Mouse (Mus musculus): ENCODE data around the gene Ppp2r5c. TPM values are rescaled to one million over a fixed set of nuclear protein-coding genes. Genes with fewer than 3 reads are reported as not detected.

Gene Ppp2r5c
- total and polyA plus RNA-seq, 2 experiments = 12.5 to 29.4 TPM

DNA sequence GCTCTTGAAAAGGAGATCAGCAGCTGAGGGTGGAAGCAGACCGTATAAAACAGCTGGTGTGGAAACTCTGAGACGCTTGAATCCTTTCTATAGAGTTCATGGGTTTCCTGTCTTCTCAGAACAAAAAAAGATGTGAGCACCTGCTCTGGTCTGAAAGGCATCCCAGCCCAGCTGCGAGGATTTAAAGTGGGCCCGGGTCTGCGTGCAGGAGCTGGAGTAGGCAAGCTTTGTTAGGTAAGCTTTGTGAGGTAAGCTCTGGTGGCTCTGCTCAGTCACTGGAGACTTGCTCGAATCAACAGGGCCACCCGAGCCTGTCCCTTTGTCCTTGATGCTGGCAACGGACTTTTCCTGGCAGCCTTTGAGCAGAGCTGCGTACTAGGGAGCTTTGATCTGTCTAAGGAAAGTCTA, 31.7 kb downstream of the Ppp2r5c start:
- H3K27ac ChIP-seq (replicated peaks; ENCODE audit: insufficient read depth, low read depth, low read length) = no peak overlapping the region
- no peak for DNase-seq (ENCODE audit: extremely low read depth, low read depth, low spot score)
- no peak overlapping the region for H3K4me3 ChIP-seq (ENCODE audit: insufficient read depth, low read depth, low read length)
- H3K27me3 ChIP-seq (ENCODE audit: control insufficient read depth, insufficient read depth, low read length) = no peaks in the 10 kb centered on the region
- WGBS = 87% methylated on average over 9 of the region's 9 CpGs
- H3K36me3 ChIP-seq (ENCODE audit: control insufficient read depth, insufficient read depth, low read length) = no peaks in the 10 kb centered on the region
- no peak overlapping the region for H3K9ac ChIP-seq (ENCODE audit: low read depth, low read length)
- TF ChIP-seq POLR2A (IDR thresholded peaks at IDR 0.05; ENCODE audit: extremely low read depth, insufficient read depth, low read length) = no peak
- TF ChIP-seq CTCF (IDR thresholded peaks at IDR 0.05; ENCODE audit: low read depth, low read length) = no peak
- no peaks in the 10 kb centered on the region for H3K4me1 ChIP-seq (ENCODE audit: control insufficient read depth, insufficient read depth, low read length)
- H3K79me2 ChIP-seq (ENCODE audit: control insufficient read depth, insufficient read depth, low read length) = 0 out of 2 replicates have a peak, but pooled peaks cover under 1% of the 10 kb centered on the region

DNA sequence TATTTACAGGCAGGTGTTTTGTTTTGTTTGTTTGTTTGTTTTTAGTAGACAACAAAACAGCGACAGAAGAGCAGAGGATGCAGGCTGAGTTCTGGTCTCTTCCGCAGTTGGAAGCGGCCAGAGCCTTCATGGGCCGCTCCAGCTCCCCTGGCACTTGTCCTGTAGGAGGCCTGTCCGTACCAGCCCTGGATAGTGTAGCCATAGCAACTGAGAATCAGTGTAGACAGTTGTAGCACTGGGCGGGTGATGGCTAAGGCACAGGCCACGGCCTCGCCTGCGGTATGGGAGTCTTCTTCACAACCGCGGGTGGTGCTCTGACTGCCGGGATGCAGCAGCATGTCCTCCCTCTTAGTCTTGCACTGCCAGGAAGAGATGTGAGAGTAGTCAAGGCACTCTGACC, 32.3 kb downstream of the Ppp2r5c start:
- DNase-seq (ENCODE audit: extremely low read depth, low read depth, low spot score) = no peak
- H3K79me2 ChIP-seq (ENCODE audit: control insufficient read depth, insufficient read depth, low read length) = peaks cover 4% of the 10 kb centered on the region; the same call in 1 of the 2 replicates
- 96% methylated on average over 12 of the region's 12 CpGs for WGBS
- H3K27me3 ChIP-seq (ENCODE audit: control insufficient read depth, insufficient read depth, low read length) = no peaks in the 10 kb centered on the region
- no peak overlapping the region for H3K27ac ChIP-seq (replicated peaks; ENCODE audit: insufficient read depth, low read depth, low read length)
- no peak overlapping the region for H3K4me3 ChIP-seq (ENCODE audit: insufficient read depth, low read depth, low read length)
- no peaks in the 10 kb centered on the region for H3K36me3 ChIP-seq (ENCODE audit: control insufficient read depth, insufficient read depth, low read length)
- TF ChIP-seq CTCF (IDR thresholded peaks at IDR 0.05; ENCODE audit: low read depth, low read length) = no peak
- no peak overlapping the region for H3K9ac ChIP-seq (ENCODE audit: low read depth, low read length)
- no peaks in the 10 kb centered on the region for H3K4me1 ChIP-seq (ENCODE audit: control insufficient read depth, insufficient read depth, low read length)

DNA sequence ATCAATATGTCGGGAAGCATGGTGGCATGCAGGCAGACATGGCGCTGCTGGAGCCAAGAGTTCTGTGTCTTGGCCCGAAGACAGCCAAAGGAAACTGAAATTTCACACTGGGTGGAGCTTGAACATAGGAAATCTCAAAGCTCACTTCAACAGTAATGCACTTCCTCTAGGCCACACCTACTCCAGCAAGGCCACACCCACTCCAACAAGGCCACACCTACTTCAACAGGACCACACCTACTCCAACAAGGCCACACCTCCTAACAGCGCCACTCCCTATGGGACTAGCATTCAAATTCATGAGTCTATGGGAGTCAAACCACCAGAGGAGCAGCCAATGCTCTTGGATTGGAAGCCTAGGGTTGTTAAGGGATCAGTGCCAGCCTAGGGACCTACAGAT, 33.8 kb downstream of the Ppp2r5c start:
- Histone ChIP-seq H3K27ac (replicated peaks; ENCODE audit: insufficient read depth, low read depth, low read length) (no peak overlapping the region), H3K4me3 (ENCODE audit: insufficient read depth, low read depth, low read length) (no peak overlapping the region), H3K36me3 (ENCODE audit: control insufficient read depth, insufficient read depth, low read length) (no peaks in the 10 kb centered on the region), H3K27me3 (ENCODE audit: control insufficient read depth, insufficient read depth, low read length) (no peaks in the 10 kb centered on the region), H3K4me1 (ENCODE audit: control insufficient read depth, insufficient read depth, low read length) (peaks cover 2% of the 10 kb centered on the region; the same call in 1 of the 2 replicates), H3K79me2 (ENCODE audit: control insufficient read depth, insufficient read depth, low read length) (peaks cover 4% of the 10 kb centered on the region; the same call in 1 of the 2 replicates), H3K9ac (ENCODE audit: low read depth, low read length) (no peak overlapping the region)
- no peak for DNase-seq (ENCODE audit: extremely low read depth, low read depth, low spot score)
- TF ChIP-seq POLR2A (IDR thresholded peaks at IDR 0.05; ENCODE audit: extremely low read depth, insufficient read depth, low read length) = no peak
- TF ChIP-seq CTCF (IDR thresholded peaks at IDR 0.05; ENCODE audit: low read depth, low read length) = no peak
- WGBS = 81% methylated on average over 4 of the region's 4 CpGs

DNA sequence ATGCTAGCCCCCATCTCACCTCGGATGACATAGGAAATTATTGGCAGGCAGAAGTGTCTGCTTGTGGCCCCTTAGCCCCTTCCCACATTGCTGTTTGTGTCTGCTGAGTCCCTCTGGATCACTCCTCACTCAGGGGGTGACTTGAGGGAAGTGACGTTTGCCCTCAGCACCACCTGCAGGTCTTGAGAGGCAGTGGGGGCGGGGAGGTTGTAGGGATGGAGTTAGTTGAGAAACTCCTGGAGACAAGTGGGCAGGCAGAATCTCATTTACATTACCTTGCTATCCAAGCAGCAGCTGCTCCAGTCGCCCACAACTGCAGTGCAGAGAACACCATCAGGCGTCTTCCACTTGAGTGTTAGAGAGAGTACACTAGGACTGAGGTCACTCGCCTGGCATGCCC, 36.8 kb downstream of the Ppp2r5c start:
- DNase-seq (ENCODE audit: extremely low read depth, low read depth, low spot score) = no peak
- TF ChIP-seq CTCF (IDR thresholded peaks at IDR 0.05; ENCODE audit: low read depth, low read length) (no peak), POLR2A (IDR thresholded peaks at IDR 0.05; ENCODE audit: extremely low read depth, insufficient read depth, low read length) (no peak)
- no peak overlapping the region for H3K27ac ChIP-seq (replicated peaks; ENCODE audit: insufficient read depth, low read depth, low read length)
- peaks cover 18% of the 10 kb centered on the region for H3K79me2 ChIP-seq (ENCODE audit: control insufficient read depth, insufficient read depth, low read length)
- WGBS = 80% methylated on average over 6 of the region's 6 CpGs
- H3K4me3 ChIP-seq (ENCODE audit: insufficient read depth, low read depth, low read length) = no peak overlapping the region
- no peaks in the 10 kb centered on the region for H3K27me3 ChIP-seq (ENCODE audit: control insufficient read depth, insufficient read depth, low read length)
- H3K9ac ChIP-seq (ENCODE audit: low read depth, low read length) = no peak overlapping the region
- no peaks in the 10 kb centered on the region for H3K36me3 ChIP-seq (ENCODE audit: control insufficient read depth, insufficient read depth, low read length)
- H3K4me1 ChIP-seq (ENCODE audit: control insufficient read depth, insufficient read depth, low read length) = peaks cover 19% of the 10 kb centered on the region

DNA sequence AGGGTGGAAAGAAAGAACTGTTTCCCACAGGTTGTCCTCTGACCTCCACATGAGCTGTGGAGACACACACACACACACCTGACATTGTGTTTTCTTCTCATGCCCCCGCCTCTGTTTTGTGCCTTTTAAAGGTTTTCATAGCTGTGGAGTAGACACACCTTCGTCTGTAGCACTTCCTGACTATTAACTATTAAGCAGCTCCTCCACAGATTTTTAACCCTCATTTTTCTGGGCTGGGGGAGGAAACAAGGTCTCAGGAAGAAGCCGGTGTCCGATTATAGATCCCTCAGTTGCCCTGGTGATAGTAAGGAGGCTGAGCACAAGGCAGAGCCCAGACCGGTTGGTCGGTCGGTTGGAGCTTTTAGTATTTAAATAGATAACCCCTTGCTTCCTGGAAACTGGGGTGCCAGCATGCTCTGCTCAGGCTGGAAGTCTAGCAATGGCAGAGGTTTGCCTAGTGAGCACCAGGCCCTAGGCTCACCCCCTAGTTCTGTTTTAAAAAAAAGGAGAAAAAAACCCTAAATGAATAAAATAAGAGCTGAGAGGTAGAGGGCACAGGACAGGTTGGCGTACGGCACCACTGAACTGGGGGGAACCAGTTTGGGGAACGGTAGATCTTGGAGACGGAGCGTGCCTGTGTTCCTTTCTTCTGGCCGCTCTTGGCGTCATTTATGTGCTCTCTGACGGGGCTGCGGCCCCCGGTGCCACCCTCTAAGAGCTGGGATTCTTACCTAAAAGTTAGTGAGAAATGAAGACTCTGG, 38.1 kb downstream of the Ppp2r5c start:
- TF ChIP-seq POLR2A (IDR thresholded peaks at IDR 0.05; ENCODE audit: extremely low read depth, insufficient read depth, low read length) (no peak), CTCF (IDR thresholded peaks at IDR 0.05; ENCODE audit: low read depth, low read length) (no peak)
- Histone ChIP-seq H3K79me2 (ENCODE audit: control insufficient read depth, insufficient read depth, low read length) (peaks cover 30% of the 10 kb centered on the region), H3K4me1 (ENCODE audit: control insufficient read depth, insufficient read depth, low read length) (peaks cover 24% of the 10 kb centered on the region), H3K27me3 (ENCODE audit: control insufficient read depth, insufficient read depth, low read length) (no peaks in the 10 kb centered on the region), H3K4me3 (ENCODE audit: insufficient read depth, low read depth, low read length) (peak overlapping the region; percentile 63), H3K27ac (replicated peaks; ENCODE audit: insufficient read depth, low read depth, low read length) (peak overlapping the region; percentile 69), H3K36me3 (ENCODE audit: control insufficient read depth, insufficient read depth, low read length) (no peaks in the 10 kb centered on the region), H3K9ac (ENCODE audit: low read depth, low read length) (peak overlapping the region; percentile 64)
- 3% methylated on average over 17 of the region's 17 CpGs for WGBS
- DNase-seq (ENCODE audit: extremely low read depth, low read depth, low spot score) = no peak
